Mouse (Mus musculus) cerebellum, postnatal 36 days (tissue): ENCODE results near the gene Fbxw11.
A peak's percentile ranks its signal among the peaks of the same experiment; 100 is the strongest.

Experiments used
- DNase-seq, 2 experiments: peaks; one replicate each; pipeline ENCODE4 v3.0.0; 2021 to 2022; ENCODE audit warnings: mixed read lengths in 2 of 2

Fbxw11 gene

GRCm38 (mm10) chr11:32625677-32626076, 16.8 kb upstream of the Fbxw11 start:
- DNase-seq = peak; percentile 69 to 74

GRCm38 (mm10) chr11:32626079-32626478, 16.4 kb upstream of the Fbxw11 start:
- DNase-seq = no peak

GRCm38 (mm10) chr11:32627900-32628299, 14.6 kb upstream of the Fbxw11 start:
- peak in 1 of 2 experiments; percentile 50 for DNase-seq

GRCm38 (mm10) chr11:32629713-32630211, 12.8 kb upstream of the Fbxw11 start:
- no peak for DNase-seq

GRCm38 (mm10) chr11:32632671-32633070, 9.9 kb upstream of the Fbxw11 start:
- DNase-seq = no peak

- DNase-seq = no peak
Measured at GRCm38 (mm10) chr11:32633542-32633941, 9.0 kb upstream of the Fbxw11 start.

- no peak for DNase-seq
Measured at GRCm38 (mm10) chr11:32634143-32634542, 8.4 kb upstream of the Fbxw11 start.

GRCm38 (mm10) chr11:32634842-32635241, 7.7 kb upstream of the Fbxw11 start:
- no peak for DNase-seq

GRCm38 (mm10) chr11:32636275-32636674, 6.2 kb upstream of the Fbxw11 start:
- no peak for DNase-seq

- DNase-seq = peak in 1 of 2 experiments; percentile 35
Measured at GRCm38 (mm10) chr11:32638521-32639255, 3.8 kb upstream of the Fbxw11 start.

GRCm38 (mm10) chr11:32640617-32641016, 1.9 kb upstream of the Fbxw11 start:
- no peak for DNase-seq

- DNase-seq = peak in 1 of 2 experiments; percentile 69
Measured at GRCm38 (mm10) chr11:32642899-32643886, 669 bp downstream of the Fbxw11 start.

GRCm38 (mm10) chr11:32644010-32644409, 1.5 kb downstream of the Fbxw11 start:
- no peak for DNase-seq

GRCm38 (mm10) chr11:32647265-32647664, 4.7 kb downstream of the Fbxw11 start:
- DNase-seq = no peak

- DNase-seq = no peak
Measured at GRCm38 (mm10) chr11:32650236-32650749, 7.8 kb downstream of the Fbxw11 start.

- DNase-seq = no peak
Measured at GRCm38 (mm10) chr11:32650893-32651590, 8.5 kb downstream of the Fbxw11 start.

GRCm38 (mm10) chr11:32651723-32652122, 9.2 kb downstream of the Fbxw11 start:
- DNase-seq = no peak

- DNase-seq = no peak
Measured at GRCm38 (mm10) chr11:32662082-32662656, 19.6 kb downstream of the Fbxw11 start.

- no peak for DNase-seq
Measured at GRCm38 (mm10) chr11:32665639-32666038, 23.1 kb downstream of the Fbxw11 start.

GRCm38 (mm10) chr11:32666983-32667382, 24.5 kb downstream of the Fbxw11 start:
- DNase-seq = peak; percentile 48 to 72

GRCm38 (mm10) chr11:32671480-32671879, 29.0 kb downstream of the Fbxw11 start:
- no peak for DNase-seq

GRCm38 (mm10) chr11:32676777-32677176, 34.3 kb downstream of the Fbxw11 start:
- DNase-seq = no peak
